Mouse (Mus musculus) embryonic facial prominence, embryonic 12.5 days (tissue): ENCODE results near the gene Ifitm6. TPM values are rescaled to one million over a fixed set of nuclear protein-coding genes. Genes with fewer than 3 reads are reported as not detected.

Experiments
- ATAC-seq: fragments of 200-750 bp; cut with Nextera tagmentation; 2 replicates; pipeline ENCODE4 v1.8.0; 2017; ENCODE audit not compliant: insufficient number of reproducible peaks, insufficient read depth, low FRiP score, low TSS enrichment
- H3K27ac ChIP-seq: fragments of 300-500 bp; sonication (generic); 2 replicates; pipeline ENCODE4 v1.5.1; 2016; ENCODE audit warnings: mild to moderate bottlenecking
- H3K27me3 ChIP-seq: fragments of 300-500 bp; sonication (generic); 2 replicates; pipeline ENCODE4 v1.6.1; 2016; ENCODE audit warnings: mild to moderate bottlenecking, moderate library complexity
- H3K36me3 ChIP-seq: fragments of 300-500 bp; sonication (generic); 2 replicates; pipeline ENCODE4 v1.6.1; 2016; ENCODE audit warnings: mild to moderate bottlenecking
- H3K4me1 ChIP-seq: fragments of 300-500 bp; sonication (generic); 2 replicates; pipeline ENCODE4 v1.6.1; 2016
- H3K4me2 ChIP-seq: fragments of 300-500 bp; sonication (generic); replicated peaks from 2 replicates; pipeline ENCODE4 v1.6.1; 2016; ENCODE audit warnings: mild to moderate bottlenecking, moderate library complexity
- H3K4me3 ChIP-seq: fragments of 300-500 bp; sonication (generic); 2 replicates; pipeline ENCODE4 v1.5.1; 2016; ENCODE audit warnings: mild to moderate bottlenecking
- H3K9ac ChIP-seq: fragments of 300-500 bp; sonication (generic); 2 replicates; pipeline ENCODE4 v1.6.1; 2016; ENCODE audit warnings: mild to moderate bottlenecking, moderate library complexity
- H3K9me3 ChIP-seq: fragments of 300-500 bp; sonication (generic); 2 replicates; pipeline ENCODE4 v1.6.1; 2016; ENCODE audit warnings: mild to moderate bottlenecking, moderate library complexity
- WGBS: fragments of 180-500 bp; shearing (Covaris S2); methylation state at CpG from one replicate; pipeline ENCODE4 v1.1.7; 2016; 5-methylcytosine and 5-hydroxymethylcytosine counted together
- polyA plus RNA-seq: library from polyadenylated mRNA; unstranded; fragments of >200 nt; fragmentation: Nextera tagmentation; extraction: Ambion mirVana; gene quantifications from 2 replicates; pipeline ENCODE4 v1.2.1, GENCODE M21; 2016

Gene Ifitm6
- polyA plus RNA-seq, 1 experiment from 2014 or later, result 0.43 TPM

DNA sequence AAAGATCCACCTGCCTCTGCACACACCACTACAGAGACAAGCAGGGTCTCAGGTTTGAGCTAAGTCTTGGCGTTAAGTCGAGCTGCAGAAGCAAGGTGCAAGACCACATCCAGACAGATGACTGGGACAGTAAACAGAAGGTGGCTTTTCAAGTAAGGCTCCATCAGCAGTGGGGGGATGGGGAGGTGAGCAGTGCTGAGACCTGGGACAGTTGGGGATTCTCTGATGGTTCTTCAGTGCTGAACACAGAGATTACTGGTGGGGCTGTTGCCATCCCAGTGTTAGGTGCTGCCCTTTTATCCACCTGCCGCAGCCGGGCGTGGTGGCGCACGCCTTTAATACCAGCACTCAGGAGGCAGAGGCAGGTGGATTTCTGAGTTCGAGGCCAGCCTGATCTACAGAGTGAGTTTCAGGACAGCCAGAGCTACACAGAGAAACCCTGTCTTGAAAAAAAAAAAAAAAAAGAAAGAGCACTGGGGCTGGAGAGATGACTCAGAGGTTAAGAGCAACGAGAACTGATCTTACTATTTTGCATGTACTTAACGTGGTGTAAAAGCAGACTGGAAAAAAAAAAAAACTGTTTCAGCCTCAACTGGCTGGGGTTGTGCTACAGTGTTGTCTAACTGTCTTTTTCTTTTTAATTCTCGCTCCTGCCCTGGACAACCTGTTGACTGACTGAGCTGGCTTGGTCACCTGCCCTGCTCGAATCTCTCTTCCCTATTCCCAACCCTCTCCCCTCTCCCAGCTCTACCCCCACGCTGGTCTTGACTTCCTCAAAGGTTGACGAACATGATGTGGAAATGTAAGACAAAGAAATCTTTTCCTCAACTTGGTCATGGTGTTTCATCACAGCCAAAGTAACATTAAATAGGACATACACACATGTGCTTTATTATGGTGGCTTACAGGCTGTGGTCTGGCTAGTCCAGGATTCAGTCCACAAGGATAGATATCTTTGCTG lies 4.0 kb upstream of the Ifitm6 start:
- Histone ChIP-seq H3K9me3 (no peaks in the 10 kb centered on the region), H3K4me1 (peaks cover 9% of the 10 kb centered on the region; the same call in 1 of the 2 replicates), H3K27ac (no peak overlapping the region), H3K27me3 (no peaks in the 10 kb centered on the region), H3K4me2 (no peak overlapping the region), H3K36me3 (no peaks in the 10 kb centered on the region), H3K9ac (no peak overlapping the region), H3K4me3 (no peak overlapping the region)
- WGBS, result 81% methylated on average over 14 of the region's 14 CpGs
- no peak for ATAC-seq

DNA sequence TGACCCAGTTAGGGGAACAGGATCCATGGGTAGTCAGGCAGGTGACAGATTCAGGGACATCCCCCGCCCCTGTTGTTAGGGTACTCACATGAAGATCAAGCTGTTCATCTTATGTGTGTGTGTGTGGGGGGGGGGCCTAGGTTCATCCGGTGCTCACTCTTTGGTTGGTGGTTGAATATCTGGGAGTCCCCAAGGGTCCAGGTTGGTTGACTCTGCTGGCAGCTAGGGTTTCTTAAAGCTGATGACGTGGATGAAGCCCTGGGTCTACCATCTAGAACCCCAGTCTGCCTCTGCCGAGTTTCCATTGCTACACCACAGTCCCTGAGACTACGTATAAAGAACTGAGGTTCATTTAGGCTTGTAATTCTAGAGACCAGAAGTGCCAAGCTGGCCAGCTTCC lies 1.3 kb upstream of the Ifitm6 start:
- Histone ChIP-seq H3K27me3 (no peaks in the 10 kb centered on the region), H3K9ac (no peak overlapping the region), H3K9me3 (no peaks in the 10 kb centered on the region), H3K4me3 (no peak overlapping the region), H3K4me2 (no peak overlapping the region), H3K27ac (no peak overlapping the region), H3K4me1 (no peaks in the 10 kb centered on the region), H3K36me3 (no peaks in the 10 kb centered on the region)
- ATAC-seq, result no peak
- 92% methylated on average over 5 of the region's 5 CpGs for WGBS

DNA sequence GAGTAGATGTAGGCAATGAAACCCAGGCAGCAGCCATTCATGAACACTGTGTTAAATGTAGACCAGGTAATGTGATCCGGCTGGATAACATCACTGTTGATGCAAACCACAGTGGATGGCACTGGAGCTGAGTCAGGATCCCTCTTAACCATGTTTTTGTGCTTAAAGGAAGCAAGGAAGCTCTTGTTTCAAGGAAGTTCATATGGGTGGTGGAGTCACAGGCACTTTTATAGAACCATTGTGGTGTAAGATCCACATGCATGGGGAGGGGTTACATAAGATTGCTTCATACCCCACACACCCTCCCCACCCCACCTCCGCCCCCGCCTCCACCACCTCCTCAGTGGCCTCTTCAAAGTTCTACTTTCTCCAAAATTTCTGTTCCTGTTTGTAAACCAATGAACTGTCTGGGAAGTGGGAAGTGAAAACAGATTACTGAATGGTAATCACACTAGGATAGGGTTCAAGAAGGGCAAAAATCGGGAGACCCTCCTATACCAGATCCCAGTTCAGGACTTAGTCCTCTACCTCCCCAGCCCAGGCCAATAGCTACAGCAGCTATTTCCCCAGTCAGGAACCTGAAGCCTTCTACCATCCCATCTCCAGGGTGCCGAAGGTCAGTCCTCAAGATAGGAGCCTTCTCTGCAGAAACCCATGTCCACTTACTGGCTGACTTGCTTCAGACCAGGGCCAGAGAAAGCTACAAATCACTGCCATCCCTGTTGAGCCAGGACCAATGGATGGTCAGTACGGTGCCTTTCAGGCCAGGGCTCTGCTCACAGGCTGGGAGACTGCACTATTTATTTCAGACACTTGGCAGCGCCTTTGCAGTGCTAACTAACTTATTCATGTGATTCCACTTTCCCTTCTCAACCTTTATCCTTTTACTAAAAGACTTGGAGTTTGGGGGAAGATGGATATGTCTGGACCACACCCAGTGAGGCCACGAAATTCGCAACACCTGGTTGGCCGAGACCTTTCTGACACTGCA lies 722 bp downstream of the Ifitm6 start:
- no peaks in the 10 kb centered on the region for H3K27me3 ChIP-seq
- H3K9me3 ChIP-seq, result no peaks in the 10 kb centered on the region
- H3K27ac ChIP-seq, result no peak overlapping the region
- H3K4me3 ChIP-seq, result no peak overlapping the region
- no peak for ATAC-seq
- H3K4me1 ChIP-seq, result no peaks in the 10 kb centered on the region
- no peaks in the 10 kb centered on the region for H3K36me3 ChIP-seq
- whole genome bisulfite sequencing, result 85% methylated on average over 10 of the region's 10 CpGs
- H3K4me2 ChIP-seq, result no peak overlapping the region
- no peak overlapping the region for H3K9ac ChIP-seq

DNA sequence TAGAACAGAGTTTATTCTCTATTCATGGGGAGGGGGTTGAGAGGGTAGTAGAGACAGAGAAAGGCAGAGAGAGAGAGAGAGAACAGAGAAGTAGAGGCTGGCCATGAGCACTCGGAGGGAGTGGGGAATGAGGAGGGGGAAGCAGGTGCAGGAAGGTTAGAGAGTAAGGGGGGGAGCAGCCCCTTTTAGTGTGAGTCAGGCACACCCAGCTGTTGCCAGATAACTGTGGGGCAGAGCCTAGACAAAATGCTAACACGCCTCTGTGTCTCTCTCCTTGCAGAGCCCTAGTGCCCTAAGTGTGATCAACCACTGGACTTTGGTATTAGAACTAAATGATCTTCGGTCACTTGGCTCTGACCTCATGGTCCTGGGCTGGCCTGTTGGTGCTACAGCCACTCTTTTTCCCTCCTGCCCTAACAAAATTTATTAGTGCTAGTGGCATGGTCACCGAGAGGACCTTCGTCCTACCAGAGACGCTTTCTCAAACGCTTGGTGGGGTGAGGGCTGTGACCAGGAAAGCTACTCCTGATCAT lies 6.4 kb downstream of the Ifitm6 start:
- 0 out of 2 replicates have a peak overlapping the region, but pooled peaks have one; percentile 45 for H3K4me2 ChIP-seq
- no peak overlapping the region for H3K4me3 ChIP-seq
- no peak for ATAC-seq
- peaks cover 21% of the 10 kb centered on the region for H3K4me1 ChIP-seq
- no peaks in the 10 kb centered on the region for H3K9me3 ChIP-seq
- H3K9ac ChIP-seq, result no peak overlapping the region
- H3K36me3 ChIP-seq, result no peaks in the 10 kb centered on the region
- H3K27ac ChIP-seq, result peak overlapping the region; percentile 68
- H3K27me3 ChIP-seq, result no peaks in the 10 kb centered on the region
- 87% methylated on average over 7 of the region's 7 CpGs for WGBS

DNA sequence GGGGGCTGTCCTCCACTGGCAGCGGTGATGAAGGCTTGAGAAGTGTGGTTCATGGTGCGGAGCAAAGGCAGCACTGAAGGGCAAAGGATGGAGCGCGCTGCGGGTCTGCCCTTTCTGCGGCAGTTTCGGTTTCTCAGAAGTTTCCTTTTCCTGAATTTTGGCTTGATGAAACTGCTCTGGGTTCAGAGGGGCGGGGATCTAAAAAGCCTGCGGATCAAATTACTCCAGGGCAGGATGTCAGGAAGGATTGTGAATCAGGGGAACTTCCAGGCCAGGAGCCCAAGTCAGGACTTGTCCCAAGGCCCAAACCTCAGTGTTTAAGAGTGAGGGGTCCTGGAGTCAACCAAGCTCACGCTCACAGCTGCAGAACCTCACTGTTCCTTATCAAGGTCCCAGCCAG lies 7.1 kb downstream of the Ifitm6 start, which contains the start of gene Ifitm3:
TSS of gene Ifitm3 (minus strand) at position 178 of the 400 bp plus-strand sequence.
- H3K27ac ChIP-seq, result peak within 1 kb of the TSS; percentile 68

DNA sequence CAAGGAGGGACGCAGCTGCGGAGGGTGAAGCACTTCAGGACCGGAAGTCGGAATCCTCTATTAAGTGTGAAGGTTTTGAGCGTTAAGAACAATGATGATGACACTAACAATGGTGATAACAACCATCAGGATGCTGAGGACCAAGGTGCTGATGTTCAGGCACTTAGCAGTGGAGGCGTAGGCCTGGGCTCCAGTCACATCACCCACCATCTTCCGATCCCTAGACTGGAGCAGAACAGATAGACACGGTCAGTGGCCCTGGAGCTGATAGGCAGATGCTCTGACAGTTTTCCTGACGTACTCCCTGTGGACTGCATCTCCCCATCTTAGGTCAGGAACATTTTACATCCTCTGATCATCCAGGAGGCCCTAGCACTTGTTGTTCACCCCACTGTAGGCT lies 8.1 kb downstream of the Ifitm6 start:
- WGBS, result 89% methylated on average over 9 of the region's 9 CpGs
- H3K36me3 ChIP-seq, result no peaks in the 10 kb centered on the region
- ATAC-seq, result no peak
- H3K9ac ChIP-seq, result 0 out of 2 replicates have a peak overlapping the region, but pooled peaks have one; percentile 15
- H3K9me3 ChIP-seq, result no peaks in the 10 kb centered on the region
- H3K4me2 ChIP-seq, result peak overlapping the region; percentile 45
- no peaks in the 10 kb centered on the region for H3K27me3 ChIP-seq
- H3K4me1 ChIP-seq, result peaks cover 21% of the 10 kb centered on the region
- no peak overlapping the region for H3K27ac ChIP-seq
- peak overlapping the region; percentile 23; the same call in 1 of the 2 replicates for H3K4me3 ChIP-seq

More for the DNA sequence above, 7.1 kb downstream of the Ifitm6 start, which contains the start of gene Ifitm3:
- no peak for ATAC-seq
- H3K9ac ChIP-seq, result peak within 1 kb of the TSS; percentile 15; the same call in 1 of the 2 replicates
- no peaks in the 10 kb centered on the region for H3K36me3 ChIP-seq
- no peaks in the 10 kb centered on the region for H3K9me3 ChIP-seq
- 11% methylated on average over 10 of the region's 10 CpGs for WGBS
- peak within 1 kb of the TSS; percentile 45 for H3K4me2 ChIP-seq
- peaks cover 21% of the 10 kb centered on the region for H3K4me1 ChIP-seq
- no peaks in the 10 kb centered on the region for H3K27me3 ChIP-seq
- peak within 1 kb of the TSS; percentile 23 for H3K4me3 ChIP-seq

DNA sequence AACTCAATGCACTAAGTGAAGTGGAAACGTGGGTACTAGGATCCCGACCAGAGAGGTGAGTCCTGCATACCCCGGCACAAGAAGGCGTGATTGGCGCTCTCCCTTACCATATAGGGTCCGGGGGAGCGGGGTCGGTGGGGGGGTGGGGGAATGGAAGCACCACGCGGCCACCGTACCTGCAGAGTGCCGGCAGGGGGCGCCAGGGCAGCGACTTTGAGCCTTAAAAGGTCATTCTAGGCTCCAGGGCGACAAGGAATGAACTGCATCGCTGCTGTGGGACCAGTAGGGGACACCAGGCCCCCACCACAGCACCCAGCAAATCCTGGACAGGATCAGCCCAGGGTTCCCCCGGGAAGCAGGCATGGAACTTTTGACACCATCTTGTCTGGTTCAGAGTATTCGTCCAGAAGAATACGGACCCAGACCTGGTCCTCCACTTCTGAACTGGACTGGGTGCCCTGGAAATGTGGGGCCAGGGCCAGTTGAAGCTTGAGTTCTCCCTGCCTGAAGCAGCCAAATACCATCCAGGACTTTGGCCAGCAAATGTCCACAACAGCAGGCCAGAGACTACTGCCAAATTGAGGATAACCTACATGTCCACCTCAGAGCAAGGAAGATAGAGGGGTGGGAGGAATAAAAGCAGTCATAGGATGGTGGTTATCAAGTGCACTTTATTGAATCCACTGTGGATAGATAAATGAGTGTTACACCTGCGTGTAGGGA lies 8.6 kb downstream of the Ifitm6 start:
- Histone ChIP-seq H3K4me2 (peak overlapping the region; percentile 45), H3K27me3 (no peaks in the 10 kb centered on the region), H3K9ac (no peak overlapping the region), H3K4me3 (no peak overlapping the region), H3K9me3 (no peaks in the 10 kb centered on the region), H3K36me3 (no peaks in the 10 kb centered on the region), H3K27ac (no peak overlapping the region), H3K4me1 (peaks cover 21% of the 10 kb centered on the region)
- WGBS, result 8% methylated on average over 20 of the region's 20 CpGs
- ATAC-seq, result 0 out of 2 replicates have a peak, but pooled peaks have one; percentile 37

DNA sequence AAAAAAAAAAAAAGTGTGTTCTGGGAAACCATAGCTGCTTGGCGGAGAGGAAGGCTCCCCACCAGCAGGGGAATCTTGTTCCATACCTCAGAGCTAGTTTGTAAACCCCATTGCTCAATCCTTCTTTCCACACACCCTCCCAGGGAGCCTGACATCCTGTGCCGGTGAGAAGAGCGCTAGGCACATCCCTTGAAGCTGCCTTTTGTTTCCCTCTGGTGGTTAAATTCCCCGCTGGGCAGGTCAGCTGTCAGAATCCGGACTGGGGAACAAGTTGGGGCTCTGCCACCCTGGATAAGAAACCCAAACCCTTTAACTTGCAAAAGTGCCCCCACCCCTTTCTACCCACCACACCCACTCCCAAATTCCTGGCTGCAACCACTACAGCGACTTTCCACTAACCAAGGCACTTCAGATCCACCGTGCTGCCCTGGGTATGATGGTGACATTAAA lies 9.4 kb downstream of the Ifitm6 start:
- peak overlapping the region; percentile 45 for H3K4me2 ChIP-seq
- no peak overlapping the region for H3K27ac ChIP-seq
- 7% methylated on average over 7 of the region's 7 CpGs for WGBS
- no peaks in the 10 kb centered on the region for H3K9me3 ChIP-seq
- H3K27me3 ChIP-seq, result no peaks in the 10 kb centered on the region
- no peak overlapping the region for H3K9ac ChIP-seq
- ATAC-seq, result no peak
- no peak overlapping the region for H3K4me3 ChIP-seq
- no peaks in the 10 kb centered on the region for H3K36me3 ChIP-seq
- H3K4me1 ChIP-seq, result peaks cover 21% of the 10 kb centered on the region

DNA sequence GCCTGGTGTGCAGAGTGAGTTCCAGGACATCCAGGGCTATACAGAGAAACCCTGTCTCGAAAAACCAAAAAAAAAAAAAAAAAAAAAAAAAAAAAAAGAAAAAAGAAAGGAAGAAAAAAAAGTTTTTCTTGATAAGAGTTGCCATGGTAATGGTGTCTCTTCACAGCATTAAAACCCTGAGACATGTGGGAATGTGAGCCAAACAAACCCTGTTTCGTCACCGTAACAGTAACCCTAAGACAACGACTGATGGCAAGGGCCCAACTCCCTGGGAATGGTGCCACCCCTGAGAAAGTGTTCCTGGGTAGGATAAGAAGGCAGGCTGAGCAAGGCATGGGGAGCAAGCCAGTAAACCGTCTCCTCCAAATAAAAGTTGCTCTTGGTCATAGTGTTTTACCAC lies 10.8 kb downstream of the Ifitm6 start:
- 85% methylated on average over 5 of the region's 5 CpGs for WGBS
- no peak for ATAC-seq
- no peak overlapping the region for H3K4me3 ChIP-seq
- no peaks in the 10 kb centered on the region for H3K36me3 ChIP-seq
- H3K27ac ChIP-seq, result no peak overlapping the region
- H3K4me2 ChIP-seq, result no peak overlapping the region
- no peak overlapping the region for H3K9ac ChIP-seq
- H3K9me3 ChIP-seq, result no peaks in the 10 kb centered on the region
- H3K4me1 ChIP-seq, result peaks cover 21% of the 10 kb centered on the region
- no peaks in the 10 kb centered on the region for H3K27me3 ChIP-seq

DNA sequence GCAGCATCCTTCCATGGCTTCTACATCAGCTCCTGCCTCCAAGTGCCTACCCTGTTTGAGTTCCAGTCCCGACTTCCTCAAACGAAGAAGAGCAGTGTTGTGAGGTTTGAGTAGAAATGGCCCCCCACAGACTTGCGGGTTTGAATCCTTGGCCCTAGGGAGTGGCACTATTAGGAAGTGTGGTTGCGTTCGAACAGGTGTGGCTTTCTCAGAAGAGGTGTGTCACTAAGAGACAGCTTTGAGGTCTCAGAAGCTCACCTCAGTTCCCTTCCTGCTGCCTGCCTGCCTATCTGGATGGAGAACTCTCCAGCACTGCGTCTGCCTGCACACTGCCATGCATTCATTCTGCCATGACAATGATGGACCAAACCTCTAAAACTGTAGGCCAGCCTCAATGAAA lies 11.3 kb downstream of the Ifitm6 start:
- WGBS, result 91% methylated on average over 6 of the region's 6 CpGs
- H3K4me1 ChIP-seq, result peaks cover 21% of the 10 kb centered on the region
- H3K9me3 ChIP-seq, result no peaks in the 10 kb centered on the region
- no peak overlapping the region for H3K27ac ChIP-seq
- H3K36me3 ChIP-seq, result no peaks in the 10 kb centered on the region
- no peaks in the 10 kb centered on the region for H3K27me3 ChIP-seq
- no peak overlapping the region for H3K9ac ChIP-seq
- H3K4me3 ChIP-seq, result no peak overlapping the region
- no peak overlapping the region for H3K4me2 ChIP-seq
- ATAC-seq, result no peak
